Mouse (Mus musculus) adrenal gland, adult 8-10 months (tissue): ENCODE results near the gene Micu1. TPM values are rescaled to one million over a fixed set of nuclear protein-coding genes. Genes with fewer than 3 reads are reported as not detected.
A peak's percentile ranks its signal among the peaks of the same experiment; 100 is the strongest.

Source experiments
- DNase-seq: peaks from one replicate; pipeline ENCODE4 v3.0.0; 2022
- total RNA-seq, 4 experiments: library from RNA; stranded (reverse); gene quantifications; 2 replicates each; pipeline ENCODE4 v1.2.4; 2022

Micu1 gene
- total RNA-seq, 4 experiments from 2014 or later, result 60.7 to 96.3 (median 74.9) TPM

- DNase-seq, result no peak
Observed at GRCm38 (mm10) chr10:59886081-59886466, 183.8 kb downstream of the Micu1 start.

GRCm38 (mm10) chr10:59887432-59887831 is 185.2 kb downstream of the Micu1 start:
- DNase-seq, result no peak

- DNase-seq, result no peak
Observed at GRCm38 (mm10) chr10:59889339-59889738, 187.1 kb downstream of the Micu1 start.

DNA sequence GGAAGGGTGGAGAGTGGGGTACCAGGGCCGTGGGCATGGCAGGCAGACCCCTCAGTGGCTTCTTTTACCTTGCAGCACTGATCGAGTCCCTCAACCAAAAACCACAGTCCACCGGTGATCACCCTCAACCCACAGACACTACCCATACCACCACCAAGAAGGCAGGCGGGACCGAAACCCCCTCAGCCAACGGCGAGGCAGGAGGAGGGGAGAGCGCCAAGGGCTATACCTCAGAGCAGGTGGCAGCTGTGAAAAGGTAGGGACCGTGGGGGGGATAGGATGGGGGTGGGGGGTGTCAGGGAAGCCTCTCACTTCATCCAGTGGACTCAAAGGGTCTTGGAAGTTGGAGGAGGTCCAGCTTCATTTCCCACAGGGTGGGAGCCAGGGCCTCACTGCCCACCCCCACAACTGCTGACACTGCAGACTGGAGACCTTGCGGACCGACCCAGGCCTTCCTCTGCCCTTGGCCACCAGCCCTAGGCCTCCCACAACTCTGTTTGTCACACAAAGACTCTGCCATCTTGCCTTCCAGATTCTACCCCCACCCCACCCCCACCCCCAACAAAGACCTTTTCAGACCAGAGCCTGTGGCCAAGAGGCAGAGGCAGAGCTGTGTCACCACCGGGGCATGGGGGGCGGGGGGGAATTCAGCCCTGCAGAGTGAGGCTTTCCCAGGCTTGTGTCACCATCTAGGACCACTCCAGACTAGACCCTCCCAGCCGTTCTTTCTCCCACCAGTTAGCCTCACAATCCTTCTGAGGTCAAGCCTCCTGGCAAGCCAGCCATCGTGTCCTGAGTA is 187.9 kb downstream of the Micu1 start:
- no peak for DNase-seq

DNA sequence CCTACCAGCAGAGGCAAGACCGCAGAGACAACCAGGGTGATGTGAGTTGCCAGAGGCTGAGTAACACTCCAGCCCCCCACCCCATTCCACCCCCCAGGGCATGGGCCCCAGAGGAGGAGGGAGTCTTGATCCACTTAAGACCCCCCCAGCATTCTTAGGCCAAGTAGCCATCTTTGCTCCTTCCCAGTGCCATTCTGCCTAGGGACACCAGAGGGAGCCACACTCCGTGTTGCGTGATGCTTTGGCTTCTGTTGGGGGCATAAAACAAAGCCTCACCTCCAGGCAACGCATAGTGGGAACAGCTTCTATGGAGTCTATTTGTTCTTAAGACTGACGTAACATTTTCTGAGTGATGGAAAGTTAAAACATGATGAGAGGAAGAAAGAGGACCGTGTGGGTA is 190.7 kb downstream of the Micu1 start:
- DNase-seq, result no peak

- DNase-seq, result peak; percentile 57
Observed at GRCm38 (mm10) chr10:59894251-59895160, 192.2 kb downstream of the Micu1 start.

DNA sequence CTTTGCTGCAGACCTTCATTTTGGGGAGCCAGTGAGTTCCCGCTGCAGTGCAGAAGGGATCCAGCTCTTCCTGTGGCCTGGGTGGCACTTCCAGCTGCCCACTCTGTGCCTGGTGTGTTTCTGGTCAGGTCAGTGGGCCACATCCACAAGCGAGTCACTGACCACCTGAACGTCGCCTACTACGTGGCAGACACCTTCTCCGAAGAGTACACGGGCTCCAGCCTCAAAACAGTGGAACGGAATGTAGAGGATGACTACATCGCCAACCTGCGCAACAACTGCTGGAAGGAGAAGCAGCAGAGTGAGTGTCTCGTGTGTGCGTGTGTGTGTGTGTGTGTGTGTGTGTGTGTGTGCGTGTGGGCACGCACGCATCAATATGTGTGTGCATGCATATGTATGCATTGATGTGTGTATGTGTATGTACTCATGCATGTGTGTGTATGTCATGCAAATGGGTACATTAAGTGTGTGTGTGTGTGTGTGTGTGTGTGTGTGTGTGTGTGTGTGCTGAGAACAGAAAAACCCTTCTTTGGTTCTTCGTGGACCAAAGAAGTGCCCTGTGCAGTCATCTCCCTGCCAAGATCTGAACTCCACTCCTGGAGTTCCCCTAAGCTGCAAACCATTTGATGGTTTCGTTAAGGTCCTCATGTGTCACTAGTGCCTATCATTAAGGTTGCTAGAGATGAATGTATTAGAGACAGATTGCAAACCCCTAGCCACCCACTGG is 193.3 kb downstream of the Micu1 start:
- DNase-seq, result no peak

DNA sequence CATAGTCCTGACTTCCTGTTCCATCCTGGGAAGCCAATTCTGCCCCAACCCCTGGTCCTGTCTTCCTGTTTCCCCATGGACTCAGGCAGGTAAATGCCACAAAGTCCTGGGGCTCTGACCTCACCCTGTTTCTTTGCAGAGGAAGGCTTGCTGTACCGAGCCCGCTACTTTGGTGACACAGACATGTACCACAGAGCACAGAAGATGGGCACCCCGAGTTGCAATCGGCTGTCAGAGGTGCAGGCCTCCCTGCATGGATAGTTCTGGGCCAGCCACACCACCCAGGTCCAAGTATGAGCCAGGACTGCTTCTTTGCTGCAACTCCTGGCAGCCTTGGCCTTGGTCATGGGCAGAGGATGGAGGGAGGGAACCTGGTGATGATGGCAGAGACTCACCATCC is 193.9 kb downstream of the Micu1 start:
- no peak for DNase-seq

- peak; percentile 70 for DNase-seq
Observed at GRCm38 (mm10) chr10:59896911-59897331, 194.6 kb downstream of the Micu1 start.

- DNase-seq, result no peak
Observed at GRCm38 (mm10) chr10:59897511-59897910, 195.2 kb downstream of the Micu1 start.

DNA sequence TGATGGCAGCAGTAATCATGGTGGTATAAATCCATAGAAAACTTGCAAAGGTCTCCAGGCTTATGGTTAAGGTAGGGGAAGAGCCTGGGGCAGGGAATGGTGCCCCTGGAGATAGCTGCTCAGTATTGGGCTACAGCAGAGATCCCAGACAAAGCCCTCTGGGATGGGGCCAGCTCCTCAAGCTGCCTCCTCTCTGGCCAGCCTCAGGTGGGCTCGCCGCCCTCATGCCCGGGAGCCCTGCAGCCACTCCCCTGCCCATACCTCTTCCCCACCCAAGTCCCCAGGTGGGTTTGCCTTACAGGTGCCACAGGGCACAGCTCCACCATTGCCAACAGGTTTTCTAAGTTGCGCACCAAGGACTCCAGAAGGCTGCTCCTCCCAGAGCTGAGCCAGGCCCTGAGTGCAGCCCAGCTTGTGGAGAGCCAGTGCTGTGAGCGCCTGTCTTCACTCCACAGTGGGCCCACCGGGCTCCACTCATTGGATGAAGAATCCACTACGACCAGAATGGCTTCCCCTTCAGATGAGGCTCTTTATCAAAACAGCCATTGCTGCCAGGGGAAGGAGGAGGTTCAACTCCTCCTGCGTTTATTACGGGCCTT is 196.0 kb downstream of the Micu1 start:
- DNase-seq, result no peak

- DNase-seq, result no peak
Observed at GRCm38 (mm10) chr10:59898935-59899334, 196.7 kb downstream of the Micu1 start.

GRCm38 (mm10) chr10:59899341-59900173 is 197.3 kb downstream of the Micu1 start:
- peak; percentile 94 for DNase-seq

GRCm38 (mm10) chr10:59900174-59900435 is 197.8 kb downstream of the Micu1 start:
- no peak for DNase-seq

GRCm38 (mm10) chr10:59900939-59901338 is 198.7 kb downstream of the Micu1 start:
- no peak for DNase-seq

DNA sequence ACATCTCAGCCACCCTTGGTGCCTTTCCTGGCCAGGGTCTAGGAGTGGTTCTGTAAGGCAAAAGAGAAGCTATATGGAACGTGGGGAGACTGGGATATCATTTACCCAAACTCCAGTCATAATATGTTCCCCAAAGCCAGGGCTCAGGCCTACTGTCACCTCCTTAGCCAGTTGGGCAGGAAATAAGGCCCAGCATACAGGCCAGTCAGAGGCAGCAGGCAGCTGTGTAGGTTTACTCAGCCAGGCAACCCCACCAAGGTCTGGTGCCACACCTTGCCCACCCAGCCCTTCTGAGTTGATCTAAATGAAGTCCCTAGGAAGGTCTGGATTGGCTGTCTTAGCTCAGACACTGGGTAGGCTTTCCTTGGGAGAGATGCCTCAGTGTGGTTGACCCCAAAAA is 199.2 kb downstream of the Micu1 start:
- no peak for DNase-seq

DNA sequence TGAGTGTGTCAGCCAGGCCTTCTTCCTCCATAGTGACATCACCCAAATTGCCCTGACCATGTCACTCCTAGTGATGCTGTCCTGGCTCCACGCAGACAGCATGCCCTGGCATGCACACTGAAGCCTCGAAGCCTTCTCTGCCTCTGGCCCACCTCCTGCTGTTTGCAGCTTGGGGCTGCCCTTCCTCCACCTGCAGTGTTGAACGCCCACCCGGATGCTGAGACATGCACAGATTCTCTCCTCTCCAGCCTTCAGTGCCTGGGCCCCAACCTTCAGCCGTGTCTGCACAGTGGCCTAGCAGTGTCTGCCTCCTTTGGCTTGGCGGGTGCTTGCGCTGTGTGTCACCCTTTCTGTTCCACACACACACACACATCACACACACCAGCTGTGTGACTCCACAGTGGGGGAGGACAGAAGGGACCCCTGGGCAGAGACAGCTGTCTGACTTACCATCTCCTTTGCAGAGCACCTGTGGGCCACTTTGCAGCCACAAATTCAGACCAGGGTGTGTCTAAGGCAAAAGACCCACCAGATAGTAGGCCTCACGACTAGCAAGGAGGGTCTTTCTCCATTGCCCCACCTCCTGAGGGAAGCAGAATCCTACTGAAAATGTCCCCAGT is 199.8 kb downstream of the Micu1 start:
- no peak for DNase-seq

DNA sequence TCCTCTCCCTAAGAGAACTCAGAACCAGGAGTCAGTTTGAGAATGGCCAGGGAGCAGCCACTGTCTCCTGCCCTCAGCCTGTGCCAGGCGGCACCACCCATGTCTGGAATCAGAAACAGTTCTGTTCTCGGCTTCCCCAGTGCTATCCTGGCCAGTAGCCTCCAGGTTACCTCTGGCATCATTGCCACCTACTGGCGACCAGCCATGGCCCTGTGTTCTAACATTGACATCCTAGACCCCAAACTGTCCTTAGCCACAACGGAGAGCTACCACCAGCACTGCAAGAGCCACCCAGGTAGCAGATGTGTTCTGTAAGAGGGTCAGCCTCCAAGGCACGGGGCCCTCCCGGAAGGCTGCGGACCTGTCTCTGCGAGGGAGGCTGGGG is 200.3 kb downstream of the Micu1 start:
- no peak for DNase-seq

GRCm38 (mm10) chr10:59903170-59903569 is 200.9 kb downstream of the Micu1 start:
- DNase-seq, result no peak

GRCm38 (mm10) chr10:59907080-59907609 is 204.9 kb downstream of the Micu1 start:
- no peak for DNase-seq

- no peak for DNase-seq
Observed at GRCm38 (mm10) chr10:59907695-59908299, 205.5 kb downstream of the Micu1 start.
